Mouse (Mus musculus): Measurements from ENCODE around the gene Psd. TPM values are rescaled to one million over a fixed set of nuclear protein-coding genes. Genes with fewer than 3 reads are reported as not detected.

Gene Psd
- total RNA-seq (2023), result 0.20 and 0.79 TPM in 2 replicates

GRCm38 (mm10) chr19:46326756-46327305 lies at the start of gene Psd:
TSS of gene Psd (minus strand) at chr19:46327156.

DNA sequence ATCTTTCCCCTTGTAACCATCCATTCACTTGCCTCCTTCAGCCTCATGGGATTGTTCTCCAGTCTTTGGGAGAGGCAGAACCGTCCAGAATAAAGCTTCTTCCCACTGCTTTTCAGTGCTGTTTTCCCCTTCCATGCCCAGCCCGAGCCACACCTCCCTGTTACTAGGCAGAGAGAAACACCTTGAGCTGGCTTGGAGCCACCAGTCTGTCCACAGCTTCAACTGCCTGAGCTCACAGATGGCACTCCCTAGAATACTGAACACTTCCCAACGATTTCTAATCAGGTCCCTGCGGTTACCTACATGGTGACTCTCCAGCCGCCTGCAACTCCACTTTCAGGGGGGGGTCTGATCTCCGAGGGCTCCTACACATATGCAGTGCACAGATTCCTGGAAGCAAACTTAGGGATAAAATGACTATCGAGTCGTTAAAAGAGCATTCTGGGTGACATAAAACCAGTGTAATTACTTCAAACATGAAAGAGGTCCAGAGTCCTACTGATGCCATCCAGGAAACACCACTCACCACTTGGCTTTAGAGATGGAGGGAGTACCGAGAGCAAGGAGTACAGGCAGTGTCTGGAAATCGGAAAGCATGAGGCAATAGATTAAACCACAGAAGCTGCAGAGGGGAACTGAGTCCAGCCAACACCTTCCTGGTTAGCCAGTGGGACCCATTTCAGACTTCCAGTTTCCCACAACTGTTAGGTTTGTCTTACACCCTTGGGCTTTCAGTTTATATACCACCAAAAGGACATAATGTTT lies 23.4 kb upstream of the Psd start, which contains the start of gene 2310034G01Rik:
2310034G01Rik (minus strand) TSS at position 135 of the 765 bp plus-strand sequence.

GRCm38 (mm10) chr19:46338331-46338936 lies 11.5 kb upstream of the Psd start, which contains the start of gene Cuedc2:
TSS of gene Cuedc2 (minus strand) at chr19:46338702.

GRCm38 (mm10) chr19:46328081-46329030 lies 1.4 kb upstream of the Psd start, which contains the start of gene Fbxl15:
TSS of gene Fbxl15 (plus strand) at chr19:46328184.

DNA sequence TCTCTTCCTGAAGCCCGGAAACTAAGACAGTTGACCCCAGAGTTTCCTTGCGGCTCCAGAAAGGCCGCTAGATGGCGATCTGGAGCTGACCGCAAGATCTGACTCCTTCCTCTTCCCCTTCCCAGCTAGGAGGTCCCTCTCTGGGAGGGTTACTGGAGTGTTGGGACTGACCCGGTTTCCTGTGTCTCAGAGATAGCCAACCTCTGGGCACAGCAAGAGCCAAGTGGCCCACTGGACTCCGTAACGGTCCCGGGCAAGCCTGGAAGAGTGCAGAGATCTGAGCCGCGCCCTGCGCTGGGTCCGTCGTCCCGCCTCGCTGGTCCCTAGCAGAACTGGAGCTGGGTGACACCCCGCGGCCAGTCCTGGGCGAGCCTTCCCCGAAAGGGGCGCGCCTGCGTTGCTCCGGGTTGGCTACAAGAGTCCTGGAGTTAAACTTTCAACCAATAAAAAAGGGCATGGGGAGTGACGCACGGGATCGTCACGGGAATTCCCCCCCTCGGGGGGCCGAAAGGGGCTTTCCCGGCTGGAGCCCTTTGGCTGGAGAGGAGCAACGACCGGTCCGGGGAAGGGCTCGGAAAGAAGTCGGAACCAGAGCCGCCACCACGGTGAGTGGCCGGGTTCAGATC lies 22.6 kb downstream of the Psd start, which contains the start of gene Nfkb2:
Nfkb2 (plus strand) TSS at position 105 of the 626 bp plus-strand sequence.

Other genes with a start within 250 kb of the Psd start
- gene Elovl3, start 195.3 kb downstream of the Psd start, total RNA-seq (2023), result 0.54 TPM in 1 of 2 replicates, not detected in the other
- gene Pitx3, start 178.8 kb downstream of the Psd start, total RNA-seq (2023), result not detected in 2 replicates
- gene Gbf1, start 174.6 kb downstream of the Psd start, total RNA-seq (2023), result 61.0 and 88.7 TPM in 2 replicates
- gene Nfkb2, start 22.8 kb downstream of the Psd start, total RNA-seq (2023), result 74.6 and 93.9 TPM in 2 replicates
- 2.2 and 5.7 TPM in 2 replicates for gene Fbxl15, start 1.0 kb upstream of the Psd start, total RNA-seq (2023)
- 79.8 and 90.0 TPM in 2 replicates for gene Cuedc2, start 11.5 kb upstream of the Psd start, total RNA-seq (2023)
- 26.0 and 33.2 TPM in 2 replicates for gene Mfsd13a, start 14.0 kb upstream of the Psd start, total RNA-seq (2023)
- gene 2310034G01Rik, start 23.1 kb upstream of the Psd start, total RNA-seq (2023), result 0.39 TPM in 1 of 2 replicates, not detected in the other
- 93.9 and 109 TPM in 2 replicates for gene Actr1a, start 68.6 kb upstream of the Psd start, total RNA-seq (2023)
- gene Sufu, start 69.7 kb upstream of the Psd start, total RNA-seq (2023), result 7.1 and 9.5 TPM in 2 replicates
- gene Trim8, start 174.5 kb upstream of the Psd start, total RNA-seq (2023), result 50.4 and 55.7 TPM in 2 replicates
- 10.4 and 12.2 TPM in 2 replicates for gene Arl3, start 246.0 kb upstream of the Psd start, total RNA-seq (2023)
- gene Sfxn2, start 246.2 kb upstream of the Psd start, total RNA-seq (2023), result 8.5 and 8.7 TPM in 2 replicates